ENCODE assay signal across 8 mouse cellular contexts in genomic region chr11:62756456-62757142, GRCm38 (mm10). TPM values are rescaled to one million over a fixed set of nuclear protein-coding genes. Genes with fewer than 3 reads are reported as not detected.
DNase-seq lines count a peak whose midpoint lies in the region; ATAC-seq lines count a peak whose summit lies in the region.

No protein-coding gene starts in this region.

- H3K27ac ChIP-seq in embryonic facial prominence, embryonic 10.5 days (replicated peaks) = 0 out of 2 replicates have a peak overlapping the region, but pooled peaks have one; percentile 48
- no peak overlapping the region for H3K27ac ChIP-seq in intestine, embryonic 16.5 days (ENCODE audit: low read length)
- no peak overlapping the region; the same call in 1 of the 2 replicates for H3K27ac ChIP-seq in midbrain, embryonic 10.5 days (replicated peaks)

- no peaks in the 10 kb centered on the region for H3K9me3 ChIP-seq in embryonic facial prominence, embryonic 10.5 days
- no peaks in the 10 kb centered on the region for H3K9me3 ChIP-seq in intestine, embryonic 16.5 days (ENCODE audit: control insufficient read depth, low read length)
- no peaks in the 10 kb centered on the region for H3K9me3 ChIP-seq in midbrain, embryonic 10.5 days (replicated peaks)

- peak; percentile 96 for DNase-seq in adrenal gland, adult 8-10 months
- peak; percentile 98 for DNase-seq in embryonic facial prominence, embryonic 10.5 days (ENCODE audit: low spot score)
- DNase-seq in gonadal fat pad, adult 2 months (ENCODE audit: low read depth) = peak; percentile 20
- DNase-seq in left cerebral cortex, postnatal 25 days (ENCODE audit: low spot score in 2 of 2) = peak; percentile 88 to 91
- peak; percentile 98 for DNase-seq in midbrain, embryonic 10.5 days (ENCODE audit: low spot score)
- peak; percentile 83 to 84 for DNase-seq in right cerebral cortex, postnatal 36 days (ENCODE audit: low spot score in 2 of 2)
- peak; percentile 94 to 96 for DNase-seq in urinary bladder, postnatal 4 days (ENCODE audit: low spot score in 2 of 2)

- peak; percentile 96 for ATAC-seq in intestine, embryonic 16.5 days

- no peaks in the 10 kb centered on the region for H3K36me3 ChIP-seq in embryonic facial prominence, embryonic 10.5 days (replicated peaks)
- no peaks in the 10 kb centered on the region for H3K36me3 ChIP-seq in intestine, embryonic 16.5 days (ENCODE audit: control insufficient read depth, insufficient read depth, low read length)
- H3K36me3 ChIP-seq in midbrain, embryonic 10.5 days = no peaks in the 10 kb centered on the region

- 9% methylated on average over 36 of the region's 36 CpGs for WGBS in embryonic facial prominence, embryonic 10.5 days
- WGBS in intestine, embryonic 16.5 days = 6% methylated on average over 36 of the region's 36 CpGs
- 8% methylated on average over 36 of the region's 36 CpGs for WGBS in midbrain, embryonic 10.5 days

- H3K4me1 ChIP-seq in embryonic facial prominence, embryonic 10.5 days = peaks cover 8% of the 10 kb centered on the region
- H3K4me1 ChIP-seq in intestine, embryonic 16.5 days (ENCODE audit: control insufficient read depth, insufficient read depth, low read length) = peaks cover 4% of the 10 kb centered on the region
- H3K4me1 ChIP-seq in midbrain, embryonic 10.5 days = peaks cover 10% of the 10 kb centered on the region

- H3K4me3 ChIP-seq in embryonic facial prominence, embryonic 10.5 days = peak overlapping the region; percentile 44
- peak overlapping the region; percentile 33 for H3K4me3 ChIP-seq in intestine, embryonic 16.5 days (ENCODE audit: low read length)
- H3K4me3 ChIP-seq in midbrain, embryonic 10.5 days = peak overlapping the region; percentile 41

- peak overlapping the region; percentile 52 for H3K9ac ChIP-seq in intestine, embryonic 16.5 days (ENCODE audit: low read depth, low read length)

- H3K4me2 ChIP-seq in intestine, embryonic 16.5 days (ENCODE audit: low read depth, low read length) = peak overlapping the region; percentile 61

- H3K27me3 ChIP-seq in embryonic facial prominence, embryonic 10.5 days (replicated peaks; ENCODE audit: low read depth, poor library complexity, severe bottlenecking) = peaks cover 38% of the 10 kb centered on the region
- no peaks in the 10 kb centered on the region for H3K27me3 ChIP-seq in intestine, embryonic 16.5 days (replicated peaks; ENCODE audit: control insufficient read depth, insufficient read depth, low read length)
- H3K27me3 ChIP-seq in midbrain, embryonic 10.5 days (ENCODE audit: low read depth, poor library complexity, severe bottlenecking) = peaks cover 37% of the 10 kb centered on the region

- intact Hi-C loops in left cerebral cortex, postnatal 25 days (cut with DNase I) = loop anchor here (1.0 to 2.0 kb wide), 2 partner anchors 52 to 95 kb away; no protein-coding TSS in a partner anchor

RNA-seq across cellular contexts. Expression of gene Gm10428, which starts 3.7 kb away (rescaled TPM):
- not detected for total RNA-seq in adrenal gland, adult 8-10 months (2022)
- not detected in 2 replicates for polyA plus RNA-seq in embryonic facial prominence, embryonic 10.5 days (2016; fragmentation: Nextera tagmentation; extraction: Ambion mirVana)
- not detected in 2 replicates for polyA plus RNA-seq in gonadal fat pad, adult 2 months (2012; rRNA removed)
- not detected in 2 replicates for polyA plus RNA-seq in intestine, embryonic 16.5 days (2015; fragmentation: Nextera tagmentation; extraction: Ambion mirVana)
- total RNA-seq in left cerebral cortex, postnatal 25 days (2021) = not detected
- polyA plus RNA-seq in midbrain, embryonic 10.5 days (2016; fragmentation: Nextera tagmentation; extraction: Ambion mirVana) = not detected in 2 replicates

RNA-seq across cellular contexts. Expression of gene Zfp287, which starts 24.9 kb away (rescaled TPM):
- total RNA-seq in adrenal gland, adult 8-10 months (2022) = 1 to 10 TPM; 4.5 to 9.8 (median 6.8) TPM
- polyA plus RNA-seq in embryonic facial prominence, embryonic 10.5 days (2016; fragmentation: Nextera tagmentation; extraction: Ambion mirVana) = 13.0 and 14.3 TPM in 2 replicates
- polyA plus RNA-seq in gonadal fat pad, adult 2 months (2012; rRNA removed) = 1.5 and 1.6 TPM in 2 replicates
- 4.2 and 4.7 TPM in 2 replicates for polyA plus RNA-seq in intestine, embryonic 16.5 days (2015; fragmentation: Nextera tagmentation; extraction: Ambion mirVana)
- 10 to 100 TPM; 16.5 to 16.6 TPM for total RNA-seq in left cerebral cortex, postnatal 25 days (2021)
- 13.8 and 16.5 TPM in 2 replicates for polyA plus RNA-seq in midbrain, embryonic 10.5 days (2016; fragmentation: Nextera tagmentation; extraction: Ambion mirVana)

RNA-seq across cellular contexts. Expression of gene Zfp286, which starts 32.7 kb away (rescaled TPM):
- total RNA-seq in adrenal gland, adult 8-10 months (2022) = 1 to 10 TPM; 2.9 to 4.8 (median 4.3) TPM
- 25.6 and 28.5 TPM in 2 replicates for polyA plus RNA-seq in embryonic facial prominence, embryonic 10.5 days (2016; fragmentation: Nextera tagmentation; extraction: Ambion mirVana)
- 0.44 and 1.4 TPM in 2 replicates for polyA plus RNA-seq in gonadal fat pad, adult 2 months (2012; rRNA removed)
- polyA plus RNA-seq in intestine, embryonic 16.5 days (2015; fragmentation: Nextera tagmentation; extraction: Ambion mirVana) = 7.9 and 10.5 TPM in 2 replicates
- total RNA-seq in left cerebral cortex, postnatal 25 days (2021) = 10 to 100 TPM; 21.1 to 22.5 TPM
- polyA plus RNA-seq in midbrain, embryonic 10.5 days (2016; fragmentation: Nextera tagmentation; extraction: Ambion mirVana) = 23.1 and 28.7 TPM in 2 replicates

Comparison
In these comparisons a context has a peak if more than half of its experiments do, and no peak if none do; other contexts are left out.
1. DNase-seq: peak in every context shown above with its lines; median percentile 98 in embryonic facial prominence, embryonic 10.5 days; 98 in midbrain, embryonic 10.5 days; 96 in adrenal gland, adult 8-10 months; 95 in urinary bladder, postnatal 4 days; 90 in left cerebral cortex, postnatal 25 days; 84 in right cerebral cortex, postnatal 36 days; 20 in gonadal fat pad, adult 2 months.